Mouse (Mus musculus): ENCODE data around the gene Vmn2r113.
"Not testable (repeated sequence)": the region's sequence is repeated elsewhere in the genome, so short reads cannot be mapped to it uniquely, and the experiment has no call there.

Vmn2r113 gene

DNA sequence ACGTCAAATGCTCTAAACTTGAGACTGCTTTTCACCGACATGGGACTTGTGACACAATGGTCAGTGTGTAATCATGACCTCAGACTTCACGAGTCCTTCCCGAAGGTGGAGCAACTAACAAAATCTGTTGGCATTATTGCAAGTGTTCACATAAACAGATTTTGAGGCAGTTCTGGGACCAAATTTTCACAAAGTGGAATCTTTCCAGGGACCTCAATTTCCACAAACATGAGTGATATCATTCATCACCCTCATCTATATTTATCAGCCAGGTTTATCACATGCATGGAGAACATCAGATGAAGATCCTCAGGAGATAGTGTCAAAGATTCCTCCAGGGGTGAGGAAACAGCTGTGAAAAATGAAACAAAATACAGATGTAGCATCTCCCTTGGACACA lies at the start of gene Vmn2r113:
Gene Vmn2r113, plus strand, starts transcription at position 301 of the 400 bp plus-strand sequence.
- DNase-seq = not testable (repeated sequence)
